Mouse (Mus musculus): Measurements from ENCODE around the gene Helt. TPM values are rescaled to one million over a fixed set of nuclear protein-coding genes. Genes with fewer than 3 reads are reported as not detected.

Gene Helt
- total RNA-seq, 2 experiments from 2014 or later, result 1.6 to 1.8 TPM

Other genes starting within 250 kb of the Helt start
- gene Cfap97, start 142.9 kb downstream of the Helt start, total RNA-seq (2021), result 10 to 100 TPM; 11.1 to 11.3 TPM
- gene Snx25, start 142.5 kb downstream of the Helt start, total RNA-seq (2021), result 1 to 10 TPM; 4.7 to 5.5 TPM
- gene Slc25a4, start 83.4 kb downstream of the Helt start, total RNA-seq (2021), result 1,000 to 10,000 TPM; 2,973 to 3,130 TPM
- 100 to 1,000 TPM; 251 to 347 TPM for gene Acsl1, start 176.4 kb upstream of the Helt start, total RNA-seq (2021)

Data from gastrocnemius, postnatal 25 days (tissue).